Mouse (Mus musculus): ENCODE data around the gene Fbxo34. TPM values are rescaled to one million over a fixed set of nuclear protein-coding genes. Genes with fewer than 3 reads are reported as not detected.

Gene Fbxo34
- total RNA-seq, 2 experiments from 2014 or later, result 12.9 to 14.4 TPM

- DNase-seq, result peak; percentile 65
Observed at GRCm38 (mm10) chr14:47472743-47473546, 22.7 kb downstream of the Fbxo34 start.

GRCm38 (mm10) chr14:47473891-47474290 is 23.7 kb downstream of the Fbxo34 start:
- DNase-seq, result no peak

- no peak for DNase-seq
Observed at GRCm38 (mm10) chr14:47474571-47475254, 24.5 kb downstream of the Fbxo34 start.

- DNase-seq, result no peak
Observed at GRCm38 (mm10) chr14:47476266-47476665, 26.0 kb downstream of the Fbxo34 start.

- no peak for DNase-seq
Observed at GRCm38 (mm10) chr14:47477711-47478110, 27.5 kb downstream of the Fbxo34 start.

- DNase-seq, result no peak
Observed at GRCm38 (mm10) chr14:47482200-47482599, 32.0 kb downstream of the Fbxo34 start.

GRCm38 (mm10) chr14:47483099-47483498 is 32.9 kb downstream of the Fbxo34 start:
- no peak for DNase-seq

GRCm38 (mm10) chr14:47488732-47489131 is 38.5 kb downstream of the Fbxo34 start:
- DNase-seq, result no peak

- DNase-seq, result no peak
Observed at GRCm38 (mm10) chr14:47489310-47490097, 39.3 kb downstream of the Fbxo34 start.

- no peak for DNase-seq
Observed at GRCm38 (mm10) chr14:47490732-47491131, 40.5 kb downstream of the Fbxo34 start.

GRCm38 (mm10) chr14:47493592-47494361 is 43.6 kb downstream of the Fbxo34 start:
- DNase-seq, result no peak

- DNase-seq, result no peak
Observed at GRCm38 (mm10) chr14:47495951-47496350, 45.7 kb downstream of the Fbxo34 start.

- no peak for DNase-seq
Observed at GRCm38 (mm10) chr14:47497166-47497565, 46.9 kb downstream of the Fbxo34 start.

GRCm38 (mm10) chr14:47498632-47499031 is 48.4 kb downstream of the Fbxo34 start:
- no peak for DNase-seq

- no peak for DNase-seq
Observed at GRCm38 (mm10) chr14:47504036-47504435, 53.8 kb downstream of the Fbxo34 start.

- no peak for DNase-seq
Observed at GRCm38 (mm10) chr14:47506676-47507075, 56.5 kb downstream of the Fbxo34 start.

- DNase-seq, result no peak
Observed at GRCm38 (mm10) chr14:47508035-47508434, 57.8 kb downstream of the Fbxo34 start.

GRCm38 (mm10) chr14:47510244-47510643 is 60.0 kb downstream of the Fbxo34 start:
- DNase-seq, result no peak

GRCm38 (mm10) chr14:47513606-47514005 is 63.4 kb downstream of the Fbxo34 start:
- no peak for DNase-seq

GRCm38 (mm10) chr14:47514816-47515453 is 64.7 kb downstream of the Fbxo34 start:
- DNase-seq, result peak; percentile 12

GRCm38 (mm10) chr14:47515636-47516035 is 65.4 kb downstream of the Fbxo34 start:
- no peak for DNase-seq
